ENCODE assay signal across 8 mouse cellular contexts in genomic region chr15:80173001-80173771, GRCm38 (mm10). TPM values are rescaled to one million over a fixed set of nuclear protein-coding genes. Genes with fewer than 3 reads are reported as not detected.
A peak's percentile ranks its signal among the peaks of the same experiment; 100 is the strongest.
DNase-seq lines count a peak whose midpoint lies in the region; ATAC-seq and TF ChIP-seq lines count a peak whose summit lies in the region.

Gene Mgat3, plus strand, starts transcription at chr15:80173721.

- WGBS in lung, adult 2 months, result 6% methylated on average over 59 of the region's 85 CpGs
- 2% methylated on average over 52 of the region's 85 CpGs for WGBS in forebrain, postnatal 0 days
- WGBS in kidney, postnatal 0 days, result 6% methylated on average over 34 of the region's 85 CpGs
- WGBS in liver, embryonic 12.5 days (ENCODE audit: insufficient replicate concordance), result 8% methylated on average over 51 of the region's 85 CpGs

- no peaks in the 10 kb centered on the region for H3K27me3 ChIP-seq in forebrain, postnatal 0 days (ENCODE audit: insufficient read depth, low read length)
- no peaks in the 10 kb centered on the region for H3K27me3 ChIP-seq in kidney, postnatal 0 days (ENCODE audit: insufficient read depth, low read length)
- peaks cover 98% of the 10 kb centered on the region for H3K27me3 ChIP-seq in liver, embryonic 12.5 days (replicated peaks)

- no peak for DNase-seq in lung, adult 2 months
- DNase-seq in lung, postnatal 36 days, result no peak
- peak; percentile 76 for DNase-seq in cerebellum, adult 11-12 months
- peak; percentile 79 for DNase-seq in forebrain, postnatal 0 days
- DNase-seq in kidney, postnatal 0 days (ENCODE audit: low spot score), result peak; percentile 44
- peak; percentile 66 for DNase-seq in retina, embryonic 14.5 days (ENCODE audit: low spot score)
- DNase-seq in spleen, postnatal 36 days (ENCODE audit: low spot score in 2 of 2), result no peak

- H3K4me2 ChIP-seq in forebrain, postnatal 0 days (ENCODE audit: low read depth), result peak within 1 kb of the TSS; percentile 64
- H3K4me2 ChIP-seq in kidney, postnatal 0 days (ENCODE audit: low read length), result peak within 1 kb of the TSS; percentile 97
- H3K4me2 ChIP-seq in liver, embryonic 12.5 days, result peak within 1 kb of the TSS; percentile 72

- H3K9me3 ChIP-seq in forebrain, postnatal 0 days (ENCODE audit: low read length), result no peaks in the 10 kb centered on the region
- H3K9me3 ChIP-seq in kidney, postnatal 0 days (replicated peaks; ENCODE audit: low read length), result no peaks in the 10 kb centered on the region
- H3K9me3 ChIP-seq in liver, embryonic 12.5 days (replicated peaks), result no peaks in the 10 kb centered on the region

- H3K27ac ChIP-seq in forebrain, postnatal 0 days (ENCODE audit: low read depth, low read length), result peak within 1 kb of the TSS; percentile 91
- H3K27ac ChIP-seq in kidney, postnatal 0 days, result peak within 1 kb of the TSS; percentile 57
- 0 out of 2 replicates have a peak within 1 kb of the TSS, but pooled peaks have one; percentile 54 for H3K27ac ChIP-seq in liver, embryonic 12.5 days

- TF ChIP-seq CTCF in lung, adult 2 months (IDR thresholded peaks at IDR 0.05; ENCODE audit: insufficient read depth, low read length), result no peak
- TF ChIP-seq CTCF in forebrain, postnatal 0 days (IDR thresholded peaks at IDR 0.05; ENCODE audit: low read depth), result no peak
- no peak for TF ChIP-seq CTCF in kidney, postnatal 0 days (IDR thresholded peaks at IDR 0.05; ENCODE audit: low read depth)

- no peak for TF ChIP-seq POLR2A in lung, adult 2 months (IDR thresholded peaks at IDR 0.05; ENCODE audit: borderline replicate concordance, extremely low read depth, low read depth, low read length)

- peak within 1 kb of the TSS; percentile 96 for H3K9ac ChIP-seq in forebrain, postnatal 0 days
- H3K9ac ChIP-seq in kidney, postnatal 0 days (ENCODE audit: low read depth, low read length), result peak within 1 kb of the TSS; percentile 81
- peak within 1 kb of the TSS; percentile 63 for H3K9ac ChIP-seq in liver, embryonic 12.5 days

- no peaks in the 10 kb centered on the region for H3K36me3 ChIP-seq in forebrain, postnatal 0 days (ENCODE audit: insufficient read depth)
- H3K36me3 ChIP-seq in kidney, postnatal 0 days (ENCODE audit: insufficient read depth, low read length), result no peaks in the 10 kb centered on the region
- H3K36me3 ChIP-seq in liver, embryonic 12.5 days, result no peaks in the 10 kb centered on the region

- no peaks in the 10 kb centered on the region for H3K4me1 ChIP-seq in lung, adult 2 months (ENCODE audit: control insufficient read depth, insufficient read depth, low read length)
- peaks cover 13% of the 10 kb centered on the region for H3K4me1 ChIP-seq in forebrain, postnatal 0 days (ENCODE audit: insufficient read depth)
- H3K4me1 ChIP-seq in kidney, postnatal 0 days (replicated peaks; ENCODE audit: insufficient read depth, low read length), result peaks cover 5% of the 10 kb centered on the region; the same call in 1 of the 2 replicates
- peaks cover 26% of the 10 kb centered on the region for H3K4me1 ChIP-seq in liver, embryonic 12.5 days

- ATAC-seq in forebrain, postnatal 0 days, result peak; percentile 78
- peak; percentile 54 for ATAC-seq in kidney, postnatal 0 days (replicated peaks; ENCODE audit: low FRiP score, low read depth)
- peak; percentile 38 for ATAC-seq in liver, embryonic 12.5 days

- H3K4me3 ChIP-seq in lung, adult 2 months (replicated peaks; ENCODE audit: extremely low read depth, low read depth, low read length), result peak within 1 kb of the TSS; percentile 46
- H3K4me3 ChIP-seq in forebrain, postnatal 0 days (ENCODE audit: low read depth, low read length), result peak within 1 kb of the TSS; percentile 95
- peak within 1 kb of the TSS; percentile 84 for H3K4me3 ChIP-seq in kidney, postnatal 0 days (replicated peaks; ENCODE audit: low read depth, low read length)
- peak within 1 kb of the TSS; percentile 61 for H3K4me3 ChIP-seq in liver, embryonic 12.5 days

RNA-seq across cellular contexts. Expression of gene Mgat3, which starts in this region (rescaled TPM):
- polyA plus RNA-seq in lung, adult 2 months (2012; rRNA removed), result 21.5 and 23.9 TPM in 2 replicates
- 62.8 and 65.6 TPM in 2 replicates for total RNA-seq in forebrain, postnatal 0 days (2014; rRNA removed)
- polyA plus RNA-seq in forebrain, postnatal 0 days (2015; fragmentation: Nextera tagmentation; extraction: Ambion mirVana), result 7.5 and 9.9 TPM in 2 replicates
- polyA plus RNA-seq in kidney, postnatal 0 days (2015; fragmentation: Nextera tagmentation; extraction: Ambion mirVana), result 6.7 and 7.4 TPM in 2 replicates
- 0.96 and 1.2 TPM in 2 replicates for polyA plus RNA-seq in liver, embryonic 12.5 days (2016; fragmentation: Nextera tagmentation; extraction: Ambion mirVana)

Comparison
In these comparisons a context has a peak if more than half of its experiments do, and no peak if none do; other contexts are left out.
1. DNase-seq: peak in cerebellum, adult 11-12 months (single experiment), forebrain, postnatal 0 days (single experiment), kidney, postnatal 0 days (single experiment) and retina, embryonic 14.5 days (single experiment); none in lung, adult 2 months (single experiment), lung, postnatal 36 days (single experiment) and spleen, postnatal 36 days (0 of 2).
2. Peak in every context shown above with its lines, with median percentiles within 50 percentile points of each other: H3K4me3 ChIP-seq, ATAC-seq, H3K27ac ChIP-seq, H3K4me2 ChIP-seq and H3K9ac ChIP-seq.